Mouse (Mus musculus): ENCODE results near the gene Ablim2. TPM values are rescaled to one million over a fixed set of nuclear protein-coding genes. Genes with fewer than 3 reads are reported as not detected.
A peak's percentile ranks its signal among the peaks of the same experiment; 100 is the strongest.

The Ablim2 gene
- total RNA-seq, 2 experiments from 2014 or later: 36.6 to 37.1 TPM

- intact Hi-C loops (cut with DNase I): loop anchor here (5.0 kb wide), 1 partner anchor 42 kb away; the partner anchor contains the start of gene Ablim2
- no peak for DNase-seq
Observed at GRCm38 (mm10) chr5:35799090-35799489, 41.4 kb downstream of the Ablim2 start.

- intact Hi-C loops (cut with DNase I): loop anchor here (5.0 kb wide), 1 partner anchor 49 kb away; no protein-coding TSS in a partner anchor
- DNase-seq: no peak
Observed at GRCm38 (mm10) chr5:35803416-35803815, 45.7 kb downstream of the Ablim2 start.

- intact Hi-C loops (cut with DNase I): loop anchor here (5.0 kb wide), 1 partner anchor 48 kb away; no protein-coding TSS in a partner anchor
Observed at GRCm38 (mm10) chr5:35804685-35805084, 47.0 kb downstream of the Ablim2 start.

GRCm38 (mm10) chr5:35805209-35805608 lies 47.5 kb downstream of the Ablim2 start:
- intact Hi-C loops (cut with DNase I): no loop called here
- DNase-seq: no peak

More at GRCm38 (mm10) chr5:35804685-35805084, 47.0 kb downstream of the Ablim2 start:
- no peak for DNase-seq

- DNase-seq: no peak
- intact Hi-C loops (cut with DNase I): no loop called here
Observed at GRCm38 (mm10) chr5:35807018-35807417, 49.3 kb downstream of the Ablim2 start.

GRCm38 (mm10) chr5:35810526-35810925 lies 52.8 kb downstream of the Ablim2 start:
- DNase-seq: no peak
- intact Hi-C loops (cut with DNase I): no loop called here

- intact Hi-C loops (cut with DNase I): no loop called here
- DNase-seq: no peak
Observed at GRCm38 (mm10) chr5:35811639-35812295, 54.1 kb downstream of the Ablim2 start.

DNA sequence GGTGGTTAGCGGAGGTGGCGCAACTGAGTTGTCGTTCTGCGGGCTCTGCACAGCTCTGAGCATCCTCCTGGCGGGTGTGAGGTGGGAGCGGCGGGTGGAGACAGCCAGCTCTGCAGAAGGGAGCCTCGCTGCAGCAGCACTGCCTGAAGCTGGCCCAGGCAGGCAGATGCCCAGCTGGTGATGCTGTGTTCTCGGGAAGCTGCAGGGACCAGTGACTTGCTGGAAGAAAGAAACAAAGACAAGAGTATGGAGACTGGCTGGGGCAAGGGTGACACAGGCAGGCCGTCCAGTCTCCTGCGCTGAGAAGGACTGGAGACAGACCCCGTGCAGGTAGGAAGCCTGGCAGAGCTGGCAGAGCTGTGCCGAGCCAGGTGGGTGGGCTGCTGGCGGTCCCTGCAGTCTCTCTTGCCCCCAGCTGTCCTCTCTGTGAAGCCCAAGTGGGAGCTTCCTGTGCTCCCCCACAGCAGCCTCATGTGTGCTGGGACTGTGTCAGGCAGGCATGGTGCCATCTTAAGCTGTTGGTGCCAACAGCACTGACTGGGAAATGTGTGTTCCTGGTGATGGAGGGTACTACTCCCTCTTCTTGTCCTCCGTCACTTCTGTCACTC lies 56.8 kb downstream of the Ablim2 start:
- intact Hi-C loops (cut with DNase I): no loop called here
- DNase-seq: no peak

DNA sequence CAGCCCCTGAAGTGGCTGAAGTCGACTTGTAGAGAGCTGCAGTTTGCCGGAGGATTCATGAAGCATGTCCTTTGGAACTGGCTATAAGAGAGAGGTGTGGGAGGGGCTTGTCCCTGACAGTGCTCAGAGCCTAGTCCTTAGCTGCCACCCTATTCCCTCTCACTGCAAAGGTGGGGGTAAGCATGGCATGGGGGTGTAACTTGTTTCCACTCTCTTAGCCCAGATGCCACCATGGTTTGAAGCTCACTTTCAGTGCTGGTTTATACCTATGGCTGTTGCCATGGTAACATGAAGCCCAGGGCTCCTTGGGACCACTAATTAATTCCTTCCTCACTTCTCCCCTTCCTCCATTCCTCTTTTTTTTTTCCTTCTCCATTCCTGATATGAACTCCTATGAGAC lies 57.4 kb downstream of the Ablim2 start:
- no peak for DNase-seq
- intact Hi-C loops (cut with DNase I): no loop called here

- DNase-seq: no peak
- intact Hi-C loops (cut with DNase I): no loop called here
Observed at GRCm38 (mm10) chr5:35817266-35817665, 59.6 kb downstream of the Ablim2 start.

- no peak for DNase-seq
- intact Hi-C loops (cut with DNase I): no loop called here
Observed at GRCm38 (mm10) chr5:35817882-35818281, 60.2 kb downstream of the Ablim2 start.

- no peak for DNase-seq
- intact Hi-C loops (cut with DNase I): no loop called here
Observed at GRCm38 (mm10) chr5:35822721-35823120, 65.0 kb downstream of the Ablim2 start.

GRCm38 (mm10) chr5:35826465-35826864 lies 68.8 kb downstream of the Ablim2 start:
- intact Hi-C loops (cut with DNase I): no loop called here
- no peak for DNase-seq

DNA sequence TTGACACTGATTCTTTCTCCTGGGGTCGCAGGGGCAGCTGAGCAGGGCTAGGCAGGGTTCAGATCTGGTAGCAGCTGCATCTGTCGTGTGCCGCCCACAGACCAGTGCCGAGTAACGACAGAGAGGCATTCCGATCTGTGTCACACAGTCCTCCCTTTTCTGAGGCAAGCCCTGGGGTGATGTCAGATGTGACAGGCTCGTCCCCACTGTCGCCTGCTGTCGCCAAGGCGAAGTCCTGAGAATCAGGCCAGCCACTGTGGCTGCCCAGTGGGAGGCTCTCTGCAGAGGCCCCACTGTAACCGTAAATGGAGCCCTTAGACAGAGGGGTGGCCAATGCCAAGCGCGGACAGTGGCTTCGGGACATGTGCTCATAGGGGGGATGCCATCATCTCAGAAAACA lies 69.4 kb downstream of the Ablim2 start:
- intact Hi-C loops (cut with DNase I): no loop called here
- no peak for DNase-seq

- no peak for DNase-seq
- intact Hi-C loops (cut with DNase I): no loop called here
Observed at GRCm38 (mm10) chr5:35827856-35828255, 70.2 kb downstream of the Ablim2 start.

- intact Hi-C loops (cut with DNase I): no loop called here
- DNase-seq: no peak
Observed at GRCm38 (mm10) chr5:35830101-35830500, 72.4 kb downstream of the Ablim2 start.

- intact Hi-C loops (cut with DNase I): no loop called here
- DNase-seq: no peak
Observed at GRCm38 (mm10) chr5:35833881-35834280, 76.2 kb downstream of the Ablim2 start.

- no peak for DNase-seq
- intact Hi-C loops (cut with DNase I): no loop called here
Observed at GRCm38 (mm10) chr5:35836992-35837391, 79.3 kb downstream of the Ablim2 start.

GRCm38 (mm10) chr5:35839262-35839661 lies 81.6 kb downstream of the Ablim2 start:
- intact Hi-C loops (cut with DNase I): no loop called here
- DNase-seq: no peak

DNA sequence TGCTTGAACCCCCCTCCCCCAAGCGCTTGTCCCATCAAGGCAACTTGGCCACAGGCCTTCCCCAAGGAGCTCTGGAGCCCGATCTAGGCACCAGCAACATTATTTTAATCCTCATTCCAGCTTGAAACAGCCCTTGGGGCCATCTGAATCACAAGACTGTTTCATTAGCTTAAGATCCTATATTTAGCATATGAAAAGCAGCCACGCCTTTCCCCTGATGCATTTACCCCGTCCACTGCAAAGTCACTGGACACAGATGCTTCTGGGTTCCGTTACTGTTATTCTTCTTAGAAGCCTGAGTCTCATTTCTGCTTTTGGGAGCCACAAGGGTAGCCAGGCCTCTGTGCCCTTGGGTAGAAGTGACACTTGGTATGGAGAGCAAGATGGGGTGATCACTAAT lies 93.8 kb downstream of the Ablim2 start:
- intact Hi-C loops (cut with DNase I): loop anchor here (5.0 kb wide), 2 partner anchors 49 to 114 kb away; partner anchors contain the start of gene Sh3tc1
- DNase-seq: no peak

GRCm38 (mm10) chr5:35853463-35853862 lies 95.8 kb downstream of the Ablim2 start:
- intact Hi-C loops (cut with DNase I): loop anchor here (5.0 kb wide), 2 partner anchors 51 to 116 kb away; partner anchors contain the start of gene Sh3tc1

GRCm38 (mm10) chr5:35856245-35856644 lies 98.6 kb downstream of the Ablim2 start:
- peak in 1 of 2 experiments; percentile 19 for DNase-seq
- intact Hi-C loops (cut with DNase I): loop anchor here (5.0 kb wide), 1 partner anchor 264 kb away; no protein-coding TSS in a partner anchor

More at GRCm38 (mm10) chr5:35853463-35853862, 95.8 kb downstream of the Ablim2 start:
- DNase-seq: no peak
